Mouse (Mus musculus): ENCODE data around the gene Dnah2. TPM values are rescaled to one million over a fixed set of nuclear protein-coding genes. Genes with fewer than 3 reads are reported as not detected.

Gene Dnah2
- total and polyA plus RNA-seq, 3 experiments, result 0.08 to 0.41 (median 0.23) TPM

DNA sequence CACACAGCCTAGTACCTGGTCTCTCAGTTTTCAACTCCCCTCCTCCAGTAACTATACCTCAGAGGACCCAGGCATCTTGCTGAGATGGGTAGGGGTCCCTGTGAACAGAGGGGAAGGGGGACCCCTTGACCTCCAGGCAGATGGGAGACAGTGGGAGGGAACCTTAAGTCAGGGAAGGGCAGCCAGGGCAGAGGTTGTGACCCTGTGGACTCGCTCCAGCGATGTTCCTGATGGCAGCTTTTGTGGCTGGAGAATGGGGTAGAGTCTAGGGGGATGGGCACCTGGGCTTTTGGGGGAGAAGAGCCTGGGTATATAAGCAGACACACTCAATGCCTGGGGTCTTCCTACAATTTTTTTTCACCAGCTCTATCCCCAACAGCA, 4.4 kb upstream of the Dnah2 start:
- Histone ChIP-seq H3K4me1 (ENCODE audit: control insufficient read depth, insufficient read depth, low read length) (no peaks in the 10 kb centered on the region), H3K36me3 (ENCODE audit: control insufficient read depth, insufficient read depth, low read length) (no peaks in the 10 kb centered on the region), H3K27ac (no peak overlapping the region), H3K27me3 (ENCODE audit: control insufficient read depth, insufficient read depth, low read length) (no peaks in the 10 kb centered on the region), H3K9ac (ENCODE audit: low read depth, low read length) (no peak overlapping the region), H3K4me3 (no peak overlapping the region), H3K79me2 (replicated peaks; ENCODE audit: control insufficient read depth, insufficient read depth, low read length) (no peaks in the 10 kb centered on the region)
- 53% methylated on average over 2 of the region's 2 CpGs for WGBS
- TF ChIP-seq EP300 (IDR thresholded peaks at IDR 0.05; ENCODE audit: insufficient read depth, low read depth, low read length), result no peak
- TF ChIP-seq POLR2A (IDR thresholded peaks at IDR 0.05; ENCODE audit: insufficient read depth, low read depth, low read length), result no peak
- TF ChIP-seq CTCF (IDR thresholded peaks at IDR 0.05), result no peak
- intact Hi-C loops (cut with DNase I), result no loop called here
- DNase-seq, result no peak

DNA sequence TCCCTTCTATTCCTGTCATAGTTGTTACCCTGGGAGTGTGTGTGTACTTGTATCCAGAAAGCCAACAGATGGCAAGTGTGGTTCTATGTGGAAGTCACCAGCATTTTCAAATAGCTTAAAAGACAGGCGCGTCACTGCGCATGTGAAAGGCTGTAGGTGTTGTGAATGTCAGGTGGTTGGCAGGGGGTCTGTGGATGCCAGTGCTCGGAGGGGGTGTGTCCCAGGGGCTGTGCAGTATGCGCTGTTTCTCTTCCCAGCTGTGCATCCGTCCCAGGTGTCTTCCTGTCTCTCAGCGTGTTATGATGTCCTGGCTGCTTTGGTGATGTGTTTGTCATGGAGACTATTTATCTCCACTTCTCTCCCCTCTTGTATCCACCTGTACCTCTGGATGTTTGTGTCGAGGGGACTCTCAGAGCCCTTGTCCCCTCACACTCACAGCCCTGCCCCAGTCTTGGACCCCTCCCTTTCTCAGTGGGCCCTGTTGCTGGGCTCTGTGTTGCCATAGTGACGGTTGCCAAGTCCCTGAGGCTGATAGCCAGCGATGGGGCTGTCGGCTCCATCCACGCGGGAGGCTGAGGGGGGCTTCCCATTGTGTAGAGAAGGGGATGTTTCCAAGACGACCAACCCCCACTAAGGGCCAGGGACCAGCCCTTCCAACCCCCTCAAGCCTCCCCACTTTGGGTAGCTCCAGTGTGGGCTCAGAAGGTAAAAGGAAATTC, 3.9 kb upstream of the Dnah2 start:
- DNase-seq, result no peak
- no peaks in the 10 kb centered on the region for H3K27me3 ChIP-seq (ENCODE audit: control insufficient read depth, insufficient read depth, low read length)
- no peak overlapping the region for H3K9ac ChIP-seq (ENCODE audit: low read depth, low read length)
- intact Hi-C loops (cut with DNase I), result no loop called here
- no peak overlapping the region for H3K27ac ChIP-seq
- no peaks in the 10 kb centered on the region for H3K36me3 ChIP-seq (ENCODE audit: control insufficient read depth, insufficient read depth, low read length)
- WGBS, result 36% methylated on average over 14 of the region's 14 CpGs
- no peak overlapping the region for H3K4me3 ChIP-seq
- TF ChIP-seq CTCF (IDR thresholded peaks at IDR 0.05), result no peak
- no peak for TF ChIP-seq POLR2A (IDR thresholded peaks at IDR 0.05; ENCODE audit: insufficient read depth, low read depth, low read length)
- no peak for TF ChIP-seq EP300 (IDR thresholded peaks at IDR 0.05; ENCODE audit: insufficient read depth, low read depth, low read length)
- no peaks in the 10 kb centered on the region for H3K79me2 ChIP-seq (replicated peaks; ENCODE audit: control insufficient read depth, insufficient read depth, low read length)
- H3K4me1 ChIP-seq (ENCODE audit: control insufficient read depth, insufficient read depth, low read length), result no peaks in the 10 kb centered on the region

DNA sequence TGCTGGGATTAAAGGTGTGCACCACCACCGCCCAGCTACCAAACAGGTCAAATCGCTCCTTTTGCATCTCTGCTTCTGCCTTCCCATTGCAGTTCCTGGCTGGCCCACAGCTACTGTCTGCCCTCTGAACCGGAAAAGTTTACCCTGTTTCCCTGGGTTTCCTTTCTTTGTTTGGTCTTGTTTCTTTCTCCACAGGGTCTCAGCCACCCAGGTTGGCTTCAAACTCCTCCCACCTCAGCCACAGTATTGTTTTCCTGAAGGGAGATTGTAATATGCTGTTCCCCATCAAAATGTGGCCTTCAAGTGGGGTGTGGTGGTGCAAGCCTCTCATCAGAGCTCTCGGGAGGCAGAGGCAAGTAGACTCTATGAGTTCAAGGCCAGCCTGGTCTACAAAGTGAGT, 2.4 kb upstream of the Dnah2 start:
- TF ChIP-seq POLR2A (IDR thresholded peaks at IDR 0.05; ENCODE audit: insufficient read depth, low read depth, low read length) (no peak), EP300 (IDR thresholded peaks at IDR 0.05; ENCODE audit: insufficient read depth, low read depth, low read length) (no peak), CTCF (IDR thresholded peaks at IDR 0.05) (no peak)
- DNase-seq, result no peak
- Histone ChIP-seq H3K4me3 (no peak overlapping the region), H3K27ac (no peak overlapping the region), H3K9ac (ENCODE audit: low read depth, low read length) (no peak overlapping the region), H3K27me3 (ENCODE audit: control insufficient read depth, insufficient read depth, low read length) (no peaks in the 10 kb centered on the region), H3K36me3 (ENCODE audit: control insufficient read depth, insufficient read depth, low read length) (no peaks in the 10 kb centered on the region), H3K4me1 (ENCODE audit: control insufficient read depth, insufficient read depth, low read length) (peaks cover 3% of the 10 kb centered on the region; the same call in 1 of the 2 replicates), H3K79me2 (replicated peaks; ENCODE audit: control insufficient read depth, insufficient read depth, low read length) (no peaks in the 10 kb centered on the region)
- intact Hi-C loops (cut with DNase I), result no loop called here
- WGBS, result 66% methylated on average over 4 of the region's 4 CpGs

DNA sequence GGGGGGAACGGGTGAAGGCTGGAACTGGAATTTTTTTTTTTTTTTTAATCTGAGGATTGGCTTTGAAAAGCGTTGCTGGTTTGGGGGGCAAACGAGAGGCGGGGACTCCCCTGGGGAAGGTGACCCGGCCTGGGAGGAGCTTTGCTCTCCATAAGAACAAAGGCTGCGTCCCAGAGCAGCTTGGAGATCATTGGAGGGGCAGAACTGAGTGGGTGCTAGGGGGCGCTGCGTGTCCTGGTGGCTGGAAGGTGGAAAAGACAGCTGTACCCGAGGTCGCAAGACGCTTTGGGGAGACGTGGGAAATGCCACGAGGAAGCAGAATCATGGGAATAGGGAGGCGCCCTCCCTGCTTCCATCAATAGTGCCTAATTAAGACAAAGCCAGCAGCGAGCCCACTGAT, 1.8 kb downstream of the Dnah2 start:
- Histone ChIP-seq H3K27me3 (ENCODE audit: control insufficient read depth, insufficient read depth, low read length) (no peaks in the 10 kb centered on the region), H3K36me3 (ENCODE audit: control insufficient read depth, insufficient read depth, low read length) (no peaks in the 10 kb centered on the region), H3K9ac (ENCODE audit: low read depth, low read length) (peak overlapping the region; percentile 76), H3K27ac (peak overlapping the region; percentile 66), H3K4me3 (peak overlapping the region; percentile 64), H3K4me1 (ENCODE audit: control insufficient read depth, insufficient read depth, low read length) (peaks cover 3% of the 10 kb centered on the region; the same call in 1 of the 2 replicates), H3K79me2 (replicated peaks; ENCODE audit: control insufficient read depth, insufficient read depth, low read length) (no peaks in the 10 kb centered on the region)
- TF ChIP-seq CTCF (IDR thresholded peaks at IDR 0.05) (peak; percentile 44), POLR2A (IDR thresholded peaks at IDR 0.05; ENCODE audit: insufficient read depth, low read depth, low read length) (no peak)
- DNase-seq, result peak; percentile 44 to 64
- intact Hi-C loops (cut with DNase I), result loop anchor here (2.0 kb wide), 1 partner anchor 32 kb away; no protein-coding TSS in a partner anchor
- under 1% methylated on average over 15 of the region's 15 CpGs for WGBS

DNA sequence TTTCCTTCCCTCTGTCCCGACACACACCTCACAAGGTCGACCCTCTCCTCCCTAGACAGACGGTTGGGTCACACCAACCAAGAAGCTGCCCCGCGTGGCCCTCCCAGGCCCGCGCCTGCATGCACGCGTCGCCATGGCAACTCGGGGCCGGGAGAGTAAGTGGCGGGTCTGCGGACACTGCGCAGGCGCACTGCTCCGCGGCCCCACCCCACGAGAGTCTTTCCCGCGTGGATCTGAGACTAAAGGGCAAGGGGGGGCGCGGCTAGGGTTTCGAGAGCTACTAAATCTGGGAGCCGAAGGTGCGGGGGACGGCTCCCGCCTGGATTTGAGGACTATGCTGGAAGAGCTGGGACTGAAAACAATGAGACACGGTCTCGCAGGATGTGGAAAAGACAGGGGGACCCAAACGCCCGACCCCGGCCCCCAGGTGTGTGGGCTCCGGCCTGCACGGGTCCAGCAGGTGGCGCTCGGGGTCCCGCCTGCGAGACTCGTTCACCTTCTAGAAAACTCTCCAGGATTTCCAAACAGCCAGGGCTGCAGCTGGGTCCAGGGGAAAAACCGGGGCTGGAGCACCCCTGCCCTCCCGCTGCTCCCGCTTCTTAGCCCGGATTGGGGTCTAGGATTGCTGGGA, 2.4 kb downstream of the Dnah2 start:
- peak overlapping the region; percentile 76 for H3K9ac ChIP-seq (ENCODE audit: low read depth, low read length)
- no peaks in the 10 kb centered on the region for H3K79me2 ChIP-seq (replicated peaks; ENCODE audit: control insufficient read depth, insufficient read depth, low read length)
- 2% methylated on average over 44 of the region's 44 CpGs for WGBS
- no peaks in the 10 kb centered on the region for H3K36me3 ChIP-seq (ENCODE audit: control insufficient read depth, insufficient read depth, low read length)
- intact Hi-C loops (cut with DNase I), result loop anchor here (1.0 to 2.0 kb wide), 2 partner anchors 32 to 68 kb away; no protein-coding TSS in a partner anchor
- TF ChIP-seq EP300 (IDR thresholded peaks at IDR 0.05; ENCODE audit: insufficient read depth, low read depth, low read length) (no peak), POLR2A (IDR thresholded peaks at IDR 0.05; ENCODE audit: insufficient read depth, low read depth, low read length) (no peak), CTCF (IDR thresholded peaks at IDR 0.05) (peak; percentile 70)
- no peaks in the 10 kb centered on the region for H3K27me3 ChIP-seq (ENCODE audit: control insufficient read depth, insufficient read depth, low read length)
- H3K4me3 ChIP-seq, result peak overlapping the region; percentile 64
- H3K4me1 ChIP-seq (ENCODE audit: control insufficient read depth, insufficient read depth, low read length), result peaks cover 3% of the 10 kb centered on the region; the same call in 1 of the 2 replicates
- H3K27ac ChIP-seq, result peak overlapping the region; percentile 66
- peak; percentile 77 to 82 for DNase-seq

DNA sequence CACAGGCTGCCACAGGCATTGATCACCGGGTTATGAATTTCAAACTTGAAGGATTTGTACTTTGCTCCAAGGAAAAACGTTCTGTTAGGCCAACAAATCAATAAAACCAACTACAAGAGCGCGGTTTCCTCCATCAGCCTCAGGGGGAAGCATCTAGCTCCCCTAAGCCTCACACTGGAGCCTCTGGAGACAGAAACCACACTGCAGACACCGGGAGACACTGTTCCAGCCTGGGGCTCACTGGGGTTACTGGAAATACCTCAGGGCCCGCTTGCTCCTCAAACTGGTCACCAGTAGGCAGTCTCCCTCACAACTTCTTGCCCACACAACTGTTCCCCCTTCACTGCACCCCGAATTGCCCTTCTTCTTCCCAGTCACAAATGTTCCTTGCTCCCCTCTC, 3.0 kb downstream of the Dnah2 start:
- Histone ChIP-seq H3K4me3 (no peak overlapping the region), H3K79me2 (replicated peaks; ENCODE audit: control insufficient read depth, insufficient read depth, low read length) (no peaks in the 10 kb centered on the region), H3K27ac (no peak overlapping the region), H3K27me3 (ENCODE audit: control insufficient read depth, insufficient read depth, low read length) (no peaks in the 10 kb centered on the region), H3K9ac (ENCODE audit: low read depth, low read length) (no peak overlapping the region; the same call in 1 of the 2 replicates), H3K36me3 (ENCODE audit: control insufficient read depth, insufficient read depth, low read length) (no peaks in the 10 kb centered on the region), H3K4me1 (ENCODE audit: control insufficient read depth, insufficient read depth, low read length) (peaks cover 3% of the 10 kb centered on the region; the same call in 1 of the 2 replicates)
- intact Hi-C loops (cut with DNase I), result loop anchor here (1.0 to 2.0 kb wide), 2 partner anchors 33 to 68 kb away; no protein-coding TSS in a partner anchor
- 51% methylated on average over 7 of the region's 7 CpGs for WGBS
- no peak for DNase-seq
- TF ChIP-seq POLR2A (IDR thresholded peaks at IDR 0.05; ENCODE audit: insufficient read depth, low read depth, low read length) (no peak), CTCF (IDR thresholded peaks at IDR 0.05) (no peak), EP300 (IDR thresholded peaks at IDR 0.05; ENCODE audit: insufficient read depth, low read depth, low read length) (no peak)

Data from heart, adult 2 months (tissue).